Mouse (Mus musculus) liver (tissue): Measurements from ENCODE around the gene Vsig4.
A peak's percentile ranks its signal among the peaks of the same experiment; 100 is the strongest.
"Not testable (repeated sequence)": the region's sequence is repeated elsewhere in the genome, so short reads cannot be mapped to it uniquely, and the experiment has no call there.

Experiments
- DNase-seq: peaks from one replicate; pipeline ENCODE4 v3.0.0-alpha.2; 2020; ENCODE audit warnings: mixed read lengths

The Vsig4 gene

DNA sequence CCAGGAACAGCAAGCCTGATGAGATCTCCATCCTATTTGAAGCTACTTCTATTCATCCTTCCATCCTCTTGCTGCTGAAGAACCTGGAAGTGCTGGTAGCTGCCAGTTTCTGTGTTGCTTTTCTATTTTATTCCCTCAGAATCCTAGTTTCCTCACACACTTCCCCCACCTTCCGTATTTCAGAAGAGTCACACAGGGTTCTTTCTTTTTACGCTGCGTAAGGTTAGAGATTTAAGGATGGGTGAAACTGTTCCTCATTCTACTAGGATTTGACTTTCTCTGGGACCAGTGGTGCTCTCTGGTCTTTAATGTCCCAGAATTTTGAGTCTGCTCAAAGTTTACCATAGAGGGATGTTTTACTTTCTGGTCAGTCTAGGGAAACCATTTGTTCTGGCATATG lies at the start of gene Vsig4:
Vsig4 (minus strand) TSS at position 101 of the 400 bp plus-strand sequence.
- no peak for DNase-seq

DNA sequence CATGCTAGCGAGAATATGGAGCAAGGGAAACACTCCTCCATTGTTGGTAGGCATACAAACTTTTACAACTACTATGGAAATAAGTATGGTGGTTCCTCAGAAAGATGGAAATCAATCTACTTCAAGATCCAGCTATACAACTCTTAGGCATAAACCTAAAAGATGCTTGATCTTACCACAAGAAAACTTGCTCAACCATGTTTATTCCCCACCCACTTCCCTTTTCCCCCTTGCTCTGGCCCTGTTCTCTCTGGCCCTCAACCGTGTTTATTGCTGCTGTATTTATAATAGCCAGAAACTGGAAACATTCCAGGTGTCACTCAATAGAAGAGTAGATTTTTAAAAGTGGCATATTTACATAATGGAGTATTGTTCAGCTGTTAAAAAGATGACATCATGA lies 45.9 kb upstream of the Vsig4 start:
- no peak for DNase-seq

DNA sequence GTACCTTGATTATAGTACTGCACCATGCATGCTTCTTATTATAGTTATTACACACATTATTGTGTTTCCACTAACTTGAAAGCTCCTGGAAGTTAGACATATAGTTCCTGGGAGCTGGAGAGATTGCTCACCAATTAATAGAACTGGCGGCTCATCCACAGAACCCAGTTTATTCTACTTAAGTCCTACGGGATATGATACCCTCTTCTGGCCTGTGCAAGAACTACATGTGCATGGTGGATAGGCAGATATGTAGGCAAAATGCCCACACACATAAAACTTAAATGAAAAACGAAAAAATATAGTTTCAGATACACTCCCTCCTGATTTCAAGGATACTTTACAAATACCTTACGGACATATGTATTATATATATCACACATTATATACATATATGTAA lies 36.5 kb upstream of the Vsig4 start:
- DNase-seq = peak; percentile 2

DNA sequence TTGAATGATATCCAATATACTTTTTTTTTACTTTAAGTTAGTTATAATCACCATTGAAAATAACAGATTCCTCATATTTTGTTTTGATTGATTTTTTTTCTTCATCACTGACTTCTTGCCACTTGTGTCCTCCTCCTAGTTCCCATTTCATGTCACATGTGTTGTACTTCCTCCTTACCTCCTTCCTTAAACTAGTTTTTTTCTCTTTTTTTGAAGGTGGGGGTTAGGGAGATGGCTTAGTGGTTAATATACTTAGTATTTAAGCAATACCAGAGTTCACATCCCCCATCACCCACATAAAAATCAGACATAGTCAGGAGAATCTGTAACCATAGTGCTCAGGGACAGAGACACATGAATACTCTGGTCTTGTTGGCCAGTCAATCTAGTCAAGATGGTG lies 36.7 kb downstream of the Vsig4 start:
- DNase-seq = no peak

DNA sequence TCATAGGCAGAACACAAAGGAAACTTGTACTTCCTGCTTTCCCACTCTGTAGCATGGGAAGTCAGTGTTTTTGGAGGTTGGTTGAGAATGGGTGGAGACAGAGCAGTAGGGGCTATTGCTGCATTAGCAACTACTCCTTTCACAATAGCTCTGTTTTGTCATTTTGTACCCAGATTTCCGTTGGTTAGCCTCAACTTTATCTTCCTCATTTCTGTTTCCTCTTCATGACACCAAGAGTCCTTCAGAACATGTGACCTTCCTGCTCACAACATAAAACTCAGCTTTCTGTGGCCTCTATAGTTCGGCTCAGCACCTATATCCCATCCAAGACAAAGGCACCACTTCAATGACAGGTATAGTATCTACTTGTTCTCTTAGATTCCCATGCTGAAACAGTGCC lies 53.6 kb downstream of the Vsig4 start:
- no peak for DNase-seq

DNA sequence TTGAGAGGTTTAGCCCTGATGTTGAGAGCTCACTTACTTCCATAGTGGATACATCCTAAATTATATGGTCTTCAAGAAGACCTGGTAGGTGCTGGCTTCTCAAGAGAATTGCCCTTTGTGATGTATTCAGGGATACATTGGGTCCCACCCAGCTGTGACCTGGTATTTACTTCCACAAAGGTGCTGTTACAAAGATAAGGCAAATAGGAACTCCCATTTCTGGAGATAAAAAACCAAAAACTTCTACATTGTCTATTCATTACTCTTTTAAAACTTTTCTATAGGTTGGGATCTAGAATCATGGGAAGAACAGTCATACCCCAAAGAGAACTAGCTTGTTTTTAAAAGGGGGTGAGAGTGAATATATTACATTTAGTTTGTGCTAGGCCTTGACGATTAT lies 54.2 kb downstream of the Vsig4 start:
- DNase-seq = no peak

DNA sequence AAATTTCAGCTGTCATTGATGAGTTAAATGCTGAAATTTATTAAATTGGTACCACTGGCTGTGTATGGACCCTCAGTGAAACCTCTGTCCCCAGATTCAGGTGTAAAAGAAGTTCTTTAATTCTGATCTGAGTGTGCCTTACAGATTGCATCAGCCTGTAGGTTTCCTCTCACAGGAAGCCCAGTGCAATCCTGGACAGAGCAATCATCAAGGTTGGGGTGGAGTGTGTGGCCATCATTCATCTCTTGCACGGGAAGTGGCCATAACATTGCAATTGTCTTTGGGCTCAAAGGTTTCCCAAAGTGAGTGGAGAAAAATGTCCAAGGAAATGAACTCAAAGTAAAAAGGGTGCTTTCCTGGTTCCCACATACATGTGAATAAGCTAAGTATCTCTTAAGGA lies 57.5 kb downstream of the Vsig4 start:
- DNase-seq = no peak

DNA sequence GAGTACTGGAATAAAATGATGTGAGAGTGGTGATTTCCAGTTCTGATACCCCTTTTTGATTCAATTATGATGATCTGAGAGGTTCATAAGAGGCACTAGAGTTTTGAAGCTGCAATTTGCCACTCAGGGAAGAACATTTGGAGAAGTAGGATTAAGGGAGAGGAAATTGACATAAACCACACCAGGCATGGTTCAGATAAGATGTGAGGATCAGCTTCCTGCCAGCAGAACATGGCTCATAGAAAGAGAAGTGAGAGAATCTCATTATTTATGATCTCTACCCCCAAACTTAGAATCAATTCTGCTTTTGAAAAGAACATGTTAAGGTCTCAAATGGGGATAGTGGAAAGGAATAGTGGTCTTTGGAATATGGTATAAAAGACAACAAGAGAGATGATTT lies 66.2 kb downstream of the Vsig4 start:
- DNase-seq = no peak

DNA sequence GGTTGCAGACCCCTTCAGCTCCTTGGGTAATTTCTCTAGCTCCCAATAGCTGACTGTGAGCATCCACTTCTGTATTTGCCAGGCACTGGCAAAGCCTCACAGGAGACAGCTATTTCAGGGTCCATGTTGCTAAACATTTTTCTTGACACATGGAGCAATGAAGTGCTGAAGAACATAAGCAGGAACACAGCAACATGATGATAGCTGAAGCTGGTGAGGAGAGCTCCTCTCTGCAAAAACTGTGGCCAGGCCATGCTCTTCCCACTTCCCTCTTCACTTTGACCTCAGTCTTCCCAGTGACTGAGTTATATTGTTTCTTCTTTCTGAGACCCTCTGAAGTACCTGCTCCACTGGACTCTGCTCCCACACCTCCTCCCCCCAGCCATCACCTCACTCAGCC lies 67.8 kb downstream of the Vsig4 start:
- no peak for DNase-seq

DNA sequence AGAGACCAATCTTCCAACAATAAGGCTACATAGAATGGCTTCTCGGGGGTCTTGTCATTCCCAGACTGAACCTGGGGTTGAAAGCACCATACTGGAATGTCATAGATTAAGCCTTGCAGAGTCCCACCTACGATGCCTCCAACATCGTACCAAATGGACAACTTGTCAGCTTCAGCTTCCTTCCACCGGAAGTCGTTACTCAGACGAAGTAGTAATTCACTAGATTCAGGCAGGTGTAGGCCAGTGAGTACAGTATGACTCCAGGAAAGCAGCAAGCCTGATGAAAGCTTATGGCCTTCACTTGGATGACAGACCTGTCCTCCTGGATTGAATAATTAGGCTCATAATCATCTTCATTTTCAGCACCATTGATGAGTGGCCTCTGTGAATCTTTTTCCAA lies 69.0 kb downstream of the Vsig4 start:
- DNase-seq = no peak

DNA sequence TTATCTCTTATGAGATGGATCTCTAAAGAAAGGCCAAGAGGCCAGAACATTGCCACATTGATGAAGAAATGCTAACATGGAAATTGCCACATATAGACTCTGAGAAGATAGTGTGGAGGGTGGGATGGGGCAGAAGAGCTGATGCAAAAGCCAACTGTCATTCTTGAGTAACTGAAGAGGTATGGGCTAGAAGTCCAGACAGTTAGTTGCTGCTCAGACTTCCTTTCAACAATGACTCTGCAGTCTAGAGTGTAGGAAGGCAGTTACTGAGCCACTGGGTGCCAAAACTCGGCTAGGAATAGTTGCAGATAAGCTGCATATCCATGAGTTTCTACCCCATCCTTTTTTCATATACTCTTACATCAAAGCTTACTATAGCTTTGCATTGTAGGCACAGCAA lies 75.2 kb downstream of the Vsig4 start:
- no peak for DNase-seq

DNA sequence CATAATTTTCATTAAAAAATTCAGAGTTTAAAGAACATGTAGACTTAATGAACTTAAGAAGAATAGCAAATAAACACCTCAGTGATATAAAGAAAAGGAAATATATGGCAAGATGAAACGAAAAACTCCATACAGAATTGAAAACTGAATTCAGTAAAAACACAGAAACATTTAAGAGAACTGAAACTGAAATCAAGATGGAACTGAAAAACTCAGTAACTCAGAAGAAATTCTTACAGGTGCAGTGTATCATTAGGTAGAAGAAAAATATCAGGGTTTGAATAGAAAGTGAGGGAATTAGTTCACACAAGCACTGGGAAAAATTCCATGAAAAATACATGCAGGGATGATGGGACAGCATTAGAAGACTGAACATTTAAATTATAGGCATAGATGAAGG lies 86.4 kb downstream of the Vsig4 start:
- DNase-seq = no peak

DNA sequence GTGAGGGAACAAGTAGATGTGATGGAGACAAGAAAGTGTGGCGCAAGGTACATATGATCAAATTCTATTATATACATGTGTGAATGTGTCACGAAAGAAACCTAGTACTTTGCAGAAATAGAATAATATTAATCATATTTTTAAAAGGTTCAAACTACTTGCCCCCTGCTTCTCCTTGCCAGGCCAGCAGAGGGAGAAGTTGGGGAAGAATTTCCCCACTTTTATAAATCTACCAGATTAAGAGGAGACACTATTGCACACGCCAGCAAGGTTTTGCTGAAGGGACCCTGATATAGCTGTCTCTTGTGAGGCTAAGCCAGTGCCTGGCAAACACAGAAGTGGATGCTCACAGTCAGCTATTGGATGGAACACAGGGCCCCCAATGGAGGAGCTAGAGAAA lies 88.1 kb downstream of the Vsig4 start:
- not testable (repeated sequence) for DNase-seq
